Mouse (Mus musculus): ENCODE measurements around the gene Zfp994.
"Not testable (repeated sequence)": the region's sequence is repeated elsewhere in the genome, so short reads cannot be mapped to it uniquely, and the experiment has no call there.

Zfp994 gene

GRCm38 (mm10) chr17:22225422-22226012 is at the start of gene Zfp994:
Gene Zfp994, minus strand, starts transcription at chr17:22225616.
- peak; percentile 94 for DNase-seq (ENCODE audit: extremely low read depth, insufficient read length, low spot score)

GRCm38 (mm10) chr17:22230701-22231100 is 5.3 kb upstream of the Zfp994 start:
- not testable (repeated sequence) for DNase-seq (ENCODE audit: extremely low read depth, insufficient read length, low spot score)

GRCm38 (mm10) chr17:22225015-22225414 is 401 bp downstream of the Zfp994 start:
- peak; percentile 24 for DNase-seq (ENCODE audit: extremely low read depth, insufficient read length, low spot score)

- peak; percentile 72 for DNase-seq (ENCODE audit: extremely low read depth, insufficient read length, low spot score)
These were observed 59.6 kb downstream of the Zfp994 start, which contains the start of gene Zfp947 for GRCm38 (mm10) chr17:22165722-22166294. Gene Zfp947, minus strand, starts transcription at chr17:22166190.

GRCm38 (mm10) chr17:22165304-22165703 is 60.1 kb downstream of the Zfp994 start:
- not testable (repeated sequence) for DNase-seq (ENCODE audit: extremely low read depth, insufficient read length, low spot score)

- DNase-seq (ENCODE audit: extremely low read depth, insufficient read length, low spot score) = not testable (repeated sequence)
These were observed 71.5 kb downstream of the Zfp994 start for GRCm38 (mm10) chr17:22153951-22154350.

Measured in 3134 (cell line).